Mouse (Mus musculus) neural tube, embryonic 10.5 days (tissue): ENCODE data around the gene Rgl1.

ENCODE experiments used
- DNase-seq: peaks from one replicate; pipeline ENCODE4 v3.0.0-alpha.2; 2017; ENCODE audit warnings: low spot score; ENCODE audit errors: extremely low spot score

The Rgl1 gene

GRCm38 (mm10) chr1:152618381-152618780 is 147.8 kb downstream of the Rgl1 start:
- no peak for DNase-seq

DNA sequence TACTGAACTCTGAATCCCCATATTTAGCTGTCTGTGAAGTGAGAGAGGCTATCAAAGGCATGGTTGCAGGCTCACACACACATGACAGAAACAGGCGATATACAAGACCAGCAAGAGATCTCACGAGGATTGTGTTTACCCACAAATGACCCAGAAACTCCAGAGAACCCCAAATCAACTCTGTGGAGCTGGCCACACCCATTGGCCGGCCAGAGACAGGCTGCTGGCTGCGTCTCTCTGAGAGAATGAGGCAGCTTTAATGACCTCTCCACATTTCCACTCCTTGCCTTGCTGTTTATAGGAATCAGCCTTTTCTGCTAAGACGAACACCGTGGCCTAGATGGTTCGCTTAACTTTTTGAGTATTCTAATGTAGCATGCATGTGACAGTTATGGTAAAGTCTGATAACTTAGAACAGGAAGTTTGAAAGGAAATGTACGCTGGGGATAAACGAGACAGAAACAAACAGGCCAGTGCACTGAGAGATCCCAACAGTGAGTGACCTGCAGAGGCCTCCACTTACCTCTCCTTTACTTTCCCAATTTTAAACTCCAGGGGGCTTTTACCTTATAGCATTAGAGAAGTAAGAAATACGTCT is 148.3 kb downstream of the Rgl1 start:
- DNase-seq: no peak

- DNase-seq: no peak
Measured at GRCm38 (mm10) chr1:152616777-152617057, 149.4 kb downstream of the Rgl1 start.

GRCm38 (mm10) chr1:152615987-152616776 is 150.0 kb downstream of the Rgl1 start:
- DNase-seq: no peak

DNA sequence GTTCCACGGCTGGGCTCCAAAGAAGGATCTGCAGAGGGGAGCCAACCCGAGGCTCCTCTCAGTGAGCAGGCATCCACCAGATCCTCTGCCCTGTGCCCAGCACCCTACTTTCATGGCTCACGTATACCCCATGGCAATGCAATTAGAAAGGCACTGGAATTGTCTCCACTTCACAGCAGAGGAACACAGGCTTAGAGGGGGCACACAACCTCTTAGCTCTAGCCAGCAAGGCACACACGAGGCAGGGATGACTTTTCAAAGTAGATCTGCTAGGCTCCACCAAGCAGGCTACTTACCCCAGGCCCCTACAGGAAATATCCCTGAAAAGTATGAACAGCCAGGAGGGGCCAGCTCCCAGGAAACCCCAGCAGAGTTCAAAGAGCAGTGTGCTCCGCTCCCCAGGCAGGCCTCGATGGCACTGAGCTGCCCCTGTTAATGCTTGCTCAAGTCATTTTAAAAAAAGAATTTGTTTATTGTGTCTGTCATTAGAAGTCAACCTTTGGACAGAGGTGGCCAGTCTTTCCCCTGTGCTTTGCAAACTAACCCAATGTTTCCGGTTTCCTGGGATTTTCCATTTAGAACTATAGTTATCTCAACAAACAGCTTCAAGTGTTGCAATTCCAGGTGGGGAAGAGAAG is 151.3 kb downstream of the Rgl1 start:
- DNase-seq: no peak

- no peak for DNase-seq
Measured at GRCm38 (mm10) chr1:152613158-152613857, 152.8 kb downstream of the Rgl1 start.

GRCm38 (mm10) chr1:152612535-152613157 is 153.5 kb downstream of the Rgl1 start:
- DNase-seq: no peak

- no peak for DNase-seq
Measured at GRCm38 (mm10) chr1:152609547-152609946, 156.6 kb downstream of the Rgl1 start.

DNA sequence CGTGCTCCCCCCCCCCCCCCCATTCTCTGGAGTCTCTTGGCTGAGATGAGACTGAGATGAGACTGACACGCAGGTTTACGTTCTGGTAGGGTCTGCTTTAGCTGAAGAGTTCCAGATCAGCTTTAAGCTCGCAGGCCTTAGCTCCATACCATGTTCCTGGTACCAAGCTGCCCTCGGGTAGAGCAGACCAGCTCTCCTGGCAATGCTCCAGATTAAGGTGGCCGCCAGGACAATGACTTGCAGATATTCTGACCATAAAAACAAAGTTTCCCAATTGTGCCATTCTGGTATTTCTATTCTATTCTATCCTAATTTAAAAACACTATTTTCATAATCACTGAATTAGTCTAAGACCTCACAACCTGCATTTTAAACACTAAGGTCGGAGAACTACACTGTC is 157.1 kb downstream of the Rgl1 start:
- DNase-seq: no peak

GRCm38 (mm10) chr1:152607765-152608164 is 158.4 kb downstream of the Rgl1 start:
- DNase-seq: no peak

- no peak for DNase-seq
Measured at GRCm38 (mm10) chr1:152606727-152607126, 159.4 kb downstream of the Rgl1 start.

- no peak for DNase-seq
Measured at GRCm38 (mm10) chr1:152605895-152606625, 160.1 kb downstream of the Rgl1 start.

GRCm38 (mm10) chr1:152604147-152604546 is 162.0 kb downstream of the Rgl1 start:
- DNase-seq: no peak

DNA sequence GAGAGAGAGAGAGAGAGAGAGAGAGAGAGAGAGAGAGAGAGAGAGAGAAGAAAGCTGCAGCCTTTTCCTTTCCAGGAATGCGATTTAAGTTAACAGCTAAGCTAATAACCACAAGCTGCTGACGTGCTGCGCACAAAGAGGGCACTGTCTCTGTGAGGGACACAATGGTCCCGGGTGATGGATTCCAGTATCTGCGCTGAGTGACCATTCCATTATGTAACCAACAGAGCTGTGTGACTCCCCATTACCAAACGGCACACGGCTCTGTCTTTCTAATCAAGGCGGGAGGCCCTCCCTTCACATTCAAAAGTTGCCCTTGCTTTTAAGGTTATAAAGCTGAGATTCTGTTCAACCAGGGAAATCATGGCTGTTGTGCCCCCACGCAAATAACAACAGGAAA is 162.5 kb downstream of the Rgl1 start:
- no peak for DNase-seq

DNA sequence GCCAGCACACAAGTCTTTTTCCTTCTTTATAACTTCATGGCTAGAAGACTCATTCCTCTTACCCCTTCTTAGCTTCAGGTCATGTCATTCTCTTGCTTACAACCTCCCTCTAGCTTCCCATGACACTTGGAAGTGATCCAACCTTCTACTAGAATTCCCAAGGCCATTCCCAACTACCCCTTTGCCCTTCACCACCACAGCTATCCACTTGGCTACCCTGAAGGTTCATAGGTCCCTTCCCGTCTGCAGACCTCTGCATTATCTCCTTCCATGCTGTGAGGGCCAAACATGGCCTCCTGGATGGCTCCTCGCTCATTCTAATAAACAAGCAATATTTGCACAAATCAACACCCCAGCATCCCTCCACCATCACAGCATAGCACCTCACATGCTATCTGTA is 165.7 kb downstream of the Rgl1 start:
- no peak for DNase-seq

DNA sequence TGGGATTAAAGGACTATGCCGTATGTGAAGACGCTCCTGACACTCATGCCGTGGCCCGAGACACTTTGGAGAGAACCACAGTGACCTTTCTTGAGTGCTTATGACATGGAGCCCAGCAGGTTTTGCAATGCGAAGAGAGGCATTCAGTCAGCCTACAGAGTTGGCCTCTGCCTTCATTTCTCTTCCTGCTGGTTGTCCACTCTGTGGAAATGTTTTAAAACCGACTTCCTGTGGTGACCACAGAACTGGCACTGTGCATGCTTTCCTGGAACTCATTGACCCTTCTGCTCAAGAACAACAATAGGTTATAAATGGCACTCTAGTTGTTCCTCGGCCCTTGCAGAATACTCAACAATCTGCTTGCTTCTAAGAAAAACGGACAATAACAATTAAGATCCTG is 166.8 kb downstream of the Rgl1 start:
- DNase-seq: no peak

- no peak for DNase-seq
Measured at GRCm38 (mm10) chr1:152594690-152595089, 171.5 kb downstream of the Rgl1 start.

- DNase-seq: no peak
Measured at GRCm38 (mm10) chr1:152593831-152594549, 172.2 kb downstream of the Rgl1 start.

DNA sequence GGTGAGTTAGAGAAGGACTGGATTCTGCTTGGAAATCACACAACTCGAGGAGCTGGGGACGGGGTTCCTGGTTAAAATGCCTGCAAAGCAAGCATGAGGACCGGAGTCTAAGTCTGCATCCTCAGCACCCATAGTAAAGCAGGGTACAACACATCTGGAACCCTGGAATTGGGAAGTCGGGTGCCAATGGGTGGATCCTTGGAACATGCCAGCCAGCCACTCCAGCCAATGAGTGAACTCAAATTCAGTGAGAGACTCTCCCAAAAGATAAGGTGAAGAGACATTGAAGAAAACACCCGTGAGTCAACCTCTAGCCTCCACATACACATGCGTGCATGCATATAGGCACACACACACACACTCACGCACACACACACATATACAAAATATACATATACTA is 172.8 kb downstream of the Rgl1 start:
- DNase-seq: no peak

- DNase-seq: no peak
Measured at GRCm38 (mm10) chr1:152592609-152593008, 173.5 kb downstream of the Rgl1 start.
